Mouse (Mus musculus): ENCODE measurements around the gene Ankrd39. TPM values are rescaled to one million over a fixed set of nuclear protein-coding genes. Genes with fewer than 3 reads are reported as not detected.
A peak's percentile ranks its signal among the peaks of the same experiment; 100 is the strongest.

Ankrd39 gene
- polyA plus RNA-seq, 1 experiment from 2014 or later: 32.5 TPM

DNA sequence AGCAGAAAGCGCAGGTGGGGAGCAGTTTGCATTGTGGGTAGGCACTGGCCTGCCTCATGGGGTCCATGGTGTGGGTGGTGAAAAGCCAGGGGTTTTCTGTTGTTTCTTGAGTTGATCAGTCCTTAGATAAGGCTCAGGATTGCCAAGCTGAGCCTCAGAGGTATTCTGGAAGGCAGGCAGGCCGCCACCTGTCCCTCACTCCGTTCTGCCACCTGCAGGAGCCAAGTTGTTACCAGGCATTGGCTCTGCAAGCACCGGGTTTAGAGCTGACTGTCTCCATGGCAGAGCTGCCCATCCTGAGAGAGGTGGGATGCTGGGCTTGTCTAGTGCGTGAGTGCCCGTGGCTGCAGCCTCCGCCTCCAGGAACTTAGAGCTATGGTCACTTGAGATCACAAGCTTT, 25.0 kb downstream of the Ankrd39 start:
- no peak overlapping the region for H3K9ac ChIP-seq (ENCODE audit: low read length)
- H3K36me3 ChIP-seq (ENCODE audit: control insufficient read depth, insufficient read depth): peaks cover 55% of the 10 kb centered on the region
- no peak for ATAC-seq (replicated peaks; ENCODE audit: extremely low read depth, insufficient read depth, low FRiP score)
- 94% methylated on average over 7 of the region's 7 CpGs for WGBS
- H3K9me3 ChIP-seq (replicated peaks; ENCODE audit: control insufficient read depth, low read length): no peaks in the 10 kb centered on the region
- H3K27ac ChIP-seq (ENCODE audit: low read length): peak overlapping the region; percentile 28; the same call in 1 of the 2 replicates
- no peak overlapping the region for H3K4me3 ChIP-seq (ENCODE audit: low read length)
- peaks cover 38% of the 10 kb centered on the region for H3K4me1 ChIP-seq (ENCODE audit: control insufficient read depth, insufficient read depth, low read length)
- H3K4me2 ChIP-seq (ENCODE audit: low read depth, low read length): no peak overlapping the region
- H3K27me3 ChIP-seq (ENCODE audit: control insufficient read depth, insufficient read depth, low read length): no peaks in the 10 kb centered on the region

DNA sequence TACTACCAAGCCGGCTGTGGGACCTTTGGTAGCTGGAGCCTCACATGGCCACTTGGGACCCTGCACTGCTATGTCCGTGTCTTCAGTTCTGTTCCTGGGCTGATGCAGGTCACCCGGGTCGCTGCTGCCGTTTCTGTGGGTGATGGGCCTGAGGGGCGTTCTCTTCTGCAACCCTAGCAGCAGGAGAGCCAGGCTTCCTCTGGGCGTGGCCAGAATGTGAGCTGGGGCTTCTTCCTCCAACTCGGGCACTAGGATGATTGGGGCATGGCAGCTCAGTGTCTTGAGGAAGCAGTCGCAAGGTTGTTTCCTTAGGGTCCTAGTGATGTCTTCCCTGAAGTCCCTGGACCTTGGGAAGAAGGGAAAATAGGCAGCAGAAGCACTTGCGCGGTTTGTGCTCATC, 27.6 kb downstream of the Ankrd39 start:
- no peak for ATAC-seq (replicated peaks; ENCODE audit: extremely low read depth, insufficient read depth, low FRiP score)
- H3K4me3 ChIP-seq (ENCODE audit: low read length): no peak overlapping the region
- WGBS: 79% methylated on average over 11 of the region's 11 CpGs
- no peak overlapping the region for H3K9ac ChIP-seq (ENCODE audit: low read length)
- no peaks in the 10 kb centered on the region for H3K9me3 ChIP-seq (replicated peaks; ENCODE audit: control insufficient read depth, low read length)
- no peaks in the 10 kb centered on the region for H3K27me3 ChIP-seq (ENCODE audit: control insufficient read depth, insufficient read depth, low read length)
- H3K27ac ChIP-seq (ENCODE audit: low read length): no peak overlapping the region
- peaks cover 37% of the 10 kb centered on the region for H3K36me3 ChIP-seq (ENCODE audit: control insufficient read depth, insufficient read depth)
- no peak overlapping the region for H3K4me2 ChIP-seq (ENCODE audit: low read depth, low read length)
- H3K4me1 ChIP-seq (ENCODE audit: control insufficient read depth, insufficient read depth, low read length): peaks cover 46% of the 10 kb centered on the region

DNA sequence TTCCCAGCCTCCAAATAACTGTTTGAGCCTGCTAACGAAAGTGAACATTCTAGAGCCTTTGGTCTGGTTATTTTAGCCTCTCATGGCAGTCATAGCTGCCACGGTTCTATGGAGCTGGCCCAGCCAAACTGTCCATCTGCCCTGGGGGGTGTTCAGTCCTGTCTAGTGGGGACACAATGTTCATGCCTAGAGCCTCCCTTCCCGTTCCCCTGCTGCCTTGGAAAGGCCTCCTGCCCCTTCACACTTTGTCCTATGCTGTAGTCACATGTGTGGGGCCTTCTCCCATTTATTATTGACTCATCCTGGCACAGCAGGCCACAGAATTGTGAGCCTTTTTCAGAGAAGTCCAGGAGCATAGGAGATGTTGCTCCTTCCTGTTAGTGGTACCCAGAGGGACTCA, 29.0 kb downstream of the Ankrd39 start:
- Histone ChIP-seq H3K4me1 (ENCODE audit: control insufficient read depth, insufficient read depth, low read length) (peaks cover 47% of the 10 kb centered on the region), H3K9me3 (replicated peaks; ENCODE audit: control insufficient read depth, low read length) (no peaks in the 10 kb centered on the region), H3K9ac (ENCODE audit: low read length) (no peak overlapping the region), H3K36me3 (ENCODE audit: control insufficient read depth, insufficient read depth) (peaks cover 34% of the 10 kb centered on the region), H3K27ac (ENCODE audit: low read length) (no peak overlapping the region), H3K4me3 (ENCODE audit: low read length) (no peak overlapping the region), H3K27me3 (ENCODE audit: control insufficient read depth, insufficient read depth, low read length) (no peaks in the 10 kb centered on the region), H3K4me2 (ENCODE audit: low read depth, low read length) (no peak overlapping the region)
- WGBS: 61% methylated on average over 3 of the region's 3 CpGs
- no peak for ATAC-seq (replicated peaks; ENCODE audit: extremely low read depth, insufficient read depth, low FRiP score)

DNA sequence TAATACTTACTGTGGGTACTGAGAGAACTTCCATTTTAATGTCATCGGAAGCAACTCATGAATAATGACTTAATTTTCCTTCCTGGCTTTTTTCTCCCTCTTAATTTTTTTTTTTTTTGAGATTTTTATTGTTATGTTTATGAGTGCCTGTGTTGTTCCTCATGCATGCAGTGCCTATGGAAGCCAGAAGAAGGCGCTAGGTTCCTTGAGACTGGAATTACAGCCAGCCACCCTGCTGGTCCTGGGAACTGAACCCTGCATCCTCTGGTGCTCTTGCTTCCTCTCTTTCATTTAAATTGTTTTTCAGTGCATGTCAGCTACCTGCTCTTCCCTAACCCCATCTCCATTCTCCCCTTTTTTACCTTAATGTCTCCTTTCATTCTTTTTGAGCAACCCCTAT, 33.5 kb downstream of the Ankrd39 start:
- Histone ChIP-seq H3K27me3 (ENCODE audit: control insufficient read depth, insufficient read depth, low read length) (no peaks in the 10 kb centered on the region), H3K9me3 (replicated peaks; ENCODE audit: control insufficient read depth, low read length) (no peaks in the 10 kb centered on the region; the same call in 1 of the 2 replicates), H3K9ac (ENCODE audit: low read length) (peak overlapping the region; percentile 96), H3K27ac (ENCODE audit: low read length) (no peak overlapping the region), H3K4me1 (ENCODE audit: control insufficient read depth, insufficient read depth, low read length) (peaks cover 38% of the 10 kb centered on the region), H3K36me3 (ENCODE audit: control insufficient read depth, insufficient read depth) (peaks cover 4% of the 10 kb centered on the region), H3K4me2 (ENCODE audit: low read depth, low read length) (peak overlapping the region; percentile 97), H3K4me3 (ENCODE audit: low read length) (peak overlapping the region; percentile 85)
- ATAC-seq (replicated peaks; ENCODE audit: extremely low read depth, insufficient read depth, low FRiP score): no peak
- 58% methylated on average over 2 of the region's 2 CpGs for WGBS

DNA sequence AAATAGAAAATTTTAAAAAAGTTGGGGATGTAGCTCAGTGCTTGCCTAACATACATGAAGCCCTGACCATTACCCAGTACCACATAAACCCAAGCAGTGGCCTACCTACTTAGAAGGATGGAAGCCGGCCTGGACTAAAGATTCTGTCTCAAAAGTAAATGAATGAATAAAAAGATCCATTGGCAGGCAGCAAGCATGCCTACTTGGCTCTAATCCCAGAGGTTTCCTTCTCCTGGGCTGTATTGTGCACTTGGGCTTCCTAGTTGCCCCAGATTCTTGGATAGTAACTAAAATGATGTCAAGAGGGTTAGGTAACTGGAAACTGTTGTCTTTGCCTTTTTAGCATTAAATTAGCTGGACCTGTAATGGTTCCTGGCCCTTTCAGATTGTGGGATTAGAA, 33.9 kb downstream of the Ankrd39 start:
- 4% methylated on average over 1 of the region's 1 CpGs for WGBS

DNA sequence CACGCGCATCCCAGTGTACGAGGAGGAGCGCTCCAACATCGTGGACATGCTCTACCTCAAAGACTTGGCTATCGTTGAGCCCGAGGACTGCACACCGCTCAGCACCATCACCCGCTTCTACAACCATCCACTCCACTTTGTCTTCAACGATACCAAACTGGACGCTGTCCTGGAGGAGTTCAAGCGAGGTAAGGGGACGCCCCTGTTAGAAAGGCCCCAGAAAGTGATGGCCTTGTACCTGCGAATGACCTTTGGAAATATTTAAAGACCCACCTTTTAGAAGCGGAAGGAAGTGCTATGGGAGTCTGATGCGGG, 34.3 kb downstream of the Ankrd39 start:
- WGBS: 2% methylated on average over 16 of the region's 16 CpGs
- no peak for ATAC-seq (replicated peaks; ENCODE audit: extremely low read depth, insufficient read depth, low FRiP score)
- Histone ChIP-seq H3K9me3 (replicated peaks; ENCODE audit: control insufficient read depth, low read length) (no peaks in the 10 kb centered on the region; the same call in 1 of the 2 replicates), H3K27me3 (ENCODE audit: control insufficient read depth, insufficient read depth, low read length) (no peaks in the 10 kb centered on the region), H3K4me1 (ENCODE audit: control insufficient read depth, insufficient read depth, low read length) (peaks cover 36% of the 10 kb centered on the region), H3K4me2 (ENCODE audit: low read depth, low read length) (peak overlapping the region; percentile 97), H3K9ac (ENCODE audit: low read length) (peak overlapping the region; percentile 96), H3K27ac (ENCODE audit: low read length) (peak overlapping the region; percentile 97), H3K36me3 (ENCODE audit: control insufficient read depth, insufficient read depth) (peaks cover 4% of the 10 kb centered on the region; the same call in 1 of the 2 replicates), H3K4me3 (ENCODE audit: low read length) (peak overlapping the region; percentile 85)

More for the DNA sequence above, 33.9 kb downstream of the Ankrd39 start:
- ATAC-seq (replicated peaks; ENCODE audit: extremely low read depth, insufficient read depth, low FRiP score): no peak
- Histone ChIP-seq H3K9me3 (replicated peaks; ENCODE audit: control insufficient read depth, low read length) (no peaks in the 10 kb centered on the region; the same call in 1 of the 2 replicates), H3K4me2 (ENCODE audit: low read depth, low read length) (peak overlapping the region; percentile 97), H3K4me3 (ENCODE audit: low read length) (peak overlapping the region; percentile 85), H3K27ac (ENCODE audit: low read length) (peak overlapping the region; percentile 97; the same call in 1 of the 2 replicates), H3K36me3 (ENCODE audit: control insufficient read depth, insufficient read depth) (peaks cover 4% of the 10 kb centered on the region; the same call in 1 of the 2 replicates), H3K4me1 (ENCODE audit: control insufficient read depth, insufficient read depth, low read length) (peaks cover 38% of the 10 kb centered on the region), H3K27me3 (ENCODE audit: control insufficient read depth, insufficient read depth, low read length) (no peaks in the 10 kb centered on the region), H3K9ac (ENCODE audit: low read length) (peak overlapping the region; percentile 96)

DNA sequence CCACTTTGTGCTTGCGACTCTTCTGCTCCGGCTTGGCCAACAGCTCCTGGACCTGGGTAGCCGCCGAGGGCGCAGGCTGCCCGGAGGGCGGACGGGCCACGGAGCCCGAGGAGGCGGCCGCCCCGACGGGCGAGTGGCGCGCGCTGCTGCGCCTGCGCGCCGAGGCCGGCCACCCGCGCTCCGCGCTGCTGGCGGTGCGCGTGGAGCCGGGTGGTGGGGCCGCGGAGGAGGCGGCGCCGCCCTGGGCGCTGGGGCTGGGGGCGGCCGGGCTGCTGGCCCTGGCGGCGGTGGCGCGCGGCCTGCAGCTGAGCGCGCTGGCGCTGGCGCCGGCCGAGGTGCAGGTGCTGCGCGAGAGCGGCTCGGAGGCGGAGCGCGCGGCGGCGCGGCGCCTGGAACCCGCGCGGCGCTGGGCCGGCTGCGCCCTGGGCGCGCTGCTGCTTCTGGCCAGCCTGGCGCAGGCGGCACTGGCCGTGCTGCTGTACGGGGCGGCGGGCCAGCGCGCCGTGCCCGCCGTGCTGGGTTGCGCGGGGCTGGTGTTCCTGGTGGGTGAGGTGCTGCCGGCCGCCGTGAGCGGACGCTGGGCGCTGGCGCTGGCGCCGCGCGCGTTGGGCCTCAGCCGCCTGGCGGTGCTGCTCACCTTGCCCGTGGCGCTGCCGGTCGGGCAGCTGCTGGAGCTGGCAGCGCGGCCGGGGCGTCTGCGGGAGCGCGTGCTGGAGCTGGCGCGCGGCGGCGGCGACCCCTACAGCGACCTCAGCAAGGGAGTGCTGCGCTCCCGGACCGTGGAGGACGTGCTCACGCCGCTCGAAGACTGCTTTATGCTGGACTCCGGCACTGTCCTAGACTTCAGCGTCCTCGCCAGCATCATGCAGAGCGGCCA, 34.9 kb downstream of the Ankrd39 start:
- peak; percentile 40 for ATAC-seq (replicated peaks; ENCODE audit: extremely low read depth, insufficient read depth, low FRiP score)
- Histone ChIP-seq H3K36me3 (ENCODE audit: control insufficient read depth, insufficient read depth) (no peaks in the 10 kb centered on the region), H3K4me3 (ENCODE audit: low read length) (peak overlapping the region; percentile 85), H3K9me3 (replicated peaks; ENCODE audit: control insufficient read depth, low read length) (no peaks in the 10 kb centered on the region; the same call in 1 of the 2 replicates), H3K27me3 (ENCODE audit: control insufficient read depth, insufficient read depth, low read length) (no peaks in the 10 kb centered on the region), H3K27ac (ENCODE audit: low read length) (peak overlapping the region; percentile 97), H3K9ac (ENCODE audit: low read length) (peak overlapping the region; percentile 96), H3K4me2 (ENCODE audit: low read depth, low read length) (peak overlapping the region; percentile 97), H3K4me1 (ENCODE audit: control insufficient read depth, insufficient read depth, low read length) (peaks cover 31% of the 10 kb centered on the region)
- under 1% methylated on average over 117 of the region's 126 CpGs for WGBS

DNA sequence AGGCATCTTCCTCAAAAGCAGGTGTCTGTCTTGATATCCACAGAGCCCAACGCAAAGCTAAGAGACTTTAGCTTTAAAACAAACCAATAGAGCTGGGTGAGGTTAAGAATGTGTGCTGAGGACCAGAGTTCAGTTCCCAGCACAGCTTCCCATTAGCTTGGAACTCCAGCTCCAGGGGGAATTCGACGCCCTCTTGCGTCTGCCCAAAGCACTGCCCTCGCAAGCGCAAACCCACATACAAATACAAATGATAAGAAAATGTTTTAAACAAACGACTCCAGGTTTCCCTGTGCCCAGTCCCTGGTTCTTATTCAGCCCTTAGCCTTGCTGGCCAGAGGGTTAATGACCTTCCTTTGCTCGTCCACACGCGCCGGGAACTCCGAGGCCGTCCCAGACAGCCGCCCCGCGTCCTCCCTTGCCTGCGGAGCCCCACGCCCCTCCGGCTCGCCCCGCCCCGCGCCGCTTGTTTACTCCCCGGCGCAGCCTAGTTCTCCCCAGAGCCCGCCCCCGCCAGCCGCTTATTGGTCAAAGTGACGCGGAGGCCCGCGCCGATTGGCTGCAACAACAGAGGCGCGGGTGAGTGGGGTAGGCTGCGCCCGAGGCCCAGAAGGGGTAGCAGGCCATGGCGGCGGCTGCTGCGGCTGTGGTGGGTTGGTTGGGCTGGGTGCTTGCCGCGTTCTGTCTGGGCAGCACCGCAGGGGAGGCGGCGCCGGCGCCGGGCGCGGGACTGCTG, 35.8 kb downstream of the Ankrd39 start, which contains the start of gene Cnnm3:
Gene Cnnm3 (plus strand): TSS at position 579 of the 733 bp plus-strand sequence.
- H3K4me3 ChIP-seq (ENCODE audit: low read length): peak within 1 kb of the TSS; percentile 85
- H3K9me3 ChIP-seq (replicated peaks; ENCODE audit: control insufficient read depth, low read length): no peaks in the 10 kb centered on the region; the same call in 1 of the 2 replicates
- H3K4me1 ChIP-seq (ENCODE audit: control insufficient read depth, insufficient read depth, low read length): peaks cover 31% of the 10 kb centered on the region
- H3K36me3 ChIP-seq (ENCODE audit: control insufficient read depth, insufficient read depth): no peaks in the 10 kb centered on the region
- peak within 1 kb of the TSS; percentile 96 for H3K9ac ChIP-seq (ENCODE audit: low read length)
- H3K4me2 ChIP-seq (ENCODE audit: low read depth, low read length): peak within 1 kb of the TSS; percentile 97
- ATAC-seq (replicated peaks; ENCODE audit: extremely low read depth, insufficient read depth, low FRiP score): peak; percentile 98
- H3K27me3 ChIP-seq (ENCODE audit: control insufficient read depth, insufficient read depth, low read length): no peaks in the 10 kb centered on the region
- H3K27ac ChIP-seq (ENCODE audit: low read length): peak within 1 kb of the TSS; percentile 97
- WGBS: 2% methylated on average over 47 of the region's 51 CpGs

DNA sequence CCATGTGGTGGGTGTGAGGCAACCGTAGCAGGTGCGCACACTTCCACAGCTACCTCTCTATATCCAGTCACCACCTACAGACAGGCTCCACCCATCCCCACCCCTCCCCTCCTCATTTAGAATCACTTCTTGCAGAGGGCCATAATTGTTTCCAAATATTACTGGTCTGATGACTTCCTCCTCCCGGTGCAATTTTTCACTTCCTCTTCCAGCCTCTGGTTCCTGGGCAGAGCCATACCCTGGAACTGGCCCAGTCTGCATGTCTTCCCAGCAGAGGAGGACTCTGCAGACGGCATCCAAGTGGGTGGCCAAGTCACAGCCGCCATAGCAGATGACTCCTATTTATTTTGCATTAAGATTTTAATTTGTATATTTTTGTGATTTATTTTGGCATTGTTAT, 39.0 kb downstream of the Ankrd39 start:
- 74% methylated on average over 5 of the region's 5 CpGs for WGBS
- H3K9me3 ChIP-seq (replicated peaks; ENCODE audit: control insufficient read depth, low read length): no peaks in the 10 kb centered on the region; the same call in 1 of the 2 replicates
- H3K27ac ChIP-seq (ENCODE audit: low read length): no peak overlapping the region
- no peaks in the 10 kb centered on the region for H3K36me3 ChIP-seq (ENCODE audit: control insufficient read depth, insufficient read depth)
- H3K4me2 ChIP-seq (ENCODE audit: low read depth, low read length): no peak overlapping the region
- no peak overlapping the region for H3K4me3 ChIP-seq (ENCODE audit: low read length)
- no peak for ATAC-seq (replicated peaks; ENCODE audit: extremely low read depth, insufficient read depth, low FRiP score)
- H3K4me1 ChIP-seq (ENCODE audit: control insufficient read depth, insufficient read depth, low read length): peaks cover 5% of the 10 kb centered on the region
- no peaks in the 10 kb centered on the region for H3K27me3 ChIP-seq (ENCODE audit: control insufficient read depth, insufficient read depth, low read length)
- no peak overlapping the region for H3K9ac ChIP-seq (ENCODE audit: low read length)
